Mouse (Mus musculus) left cerebral cortex, postnatal 25 days (tissue): ENCODE measurements around the gene Pacs2. TPM values are rescaled to one million over a fixed set of nuclear protein-coding genes. Genes with fewer than 3 reads are reported as not detected.

ENCODE experiments used
- DNase-seq, 2 experiments: peaks; one replicate each; pipeline ENCODE4 v3.0.0; 2022; ENCODE audit warnings: low spot score in 2 of 2, mixed read lengths in 1 of 2
- intact Hi-C: fragments of 180-260 bp; cut with DNase I; formaldehyde crosslinking; loops from one replicate; pipeline ENCODE4 v1.15.1; 2025
- total RNA-seq, 2 experiments: library from RNA; stranded (reverse); gene quantifications; 2 replicates each; pipeline ENCODE4 v1.2.3; 2021

Gene Pacs2
- total RNA-seq, 2 experiments from 2014 or later: 63.3 to 79.9 TPM

DNA sequence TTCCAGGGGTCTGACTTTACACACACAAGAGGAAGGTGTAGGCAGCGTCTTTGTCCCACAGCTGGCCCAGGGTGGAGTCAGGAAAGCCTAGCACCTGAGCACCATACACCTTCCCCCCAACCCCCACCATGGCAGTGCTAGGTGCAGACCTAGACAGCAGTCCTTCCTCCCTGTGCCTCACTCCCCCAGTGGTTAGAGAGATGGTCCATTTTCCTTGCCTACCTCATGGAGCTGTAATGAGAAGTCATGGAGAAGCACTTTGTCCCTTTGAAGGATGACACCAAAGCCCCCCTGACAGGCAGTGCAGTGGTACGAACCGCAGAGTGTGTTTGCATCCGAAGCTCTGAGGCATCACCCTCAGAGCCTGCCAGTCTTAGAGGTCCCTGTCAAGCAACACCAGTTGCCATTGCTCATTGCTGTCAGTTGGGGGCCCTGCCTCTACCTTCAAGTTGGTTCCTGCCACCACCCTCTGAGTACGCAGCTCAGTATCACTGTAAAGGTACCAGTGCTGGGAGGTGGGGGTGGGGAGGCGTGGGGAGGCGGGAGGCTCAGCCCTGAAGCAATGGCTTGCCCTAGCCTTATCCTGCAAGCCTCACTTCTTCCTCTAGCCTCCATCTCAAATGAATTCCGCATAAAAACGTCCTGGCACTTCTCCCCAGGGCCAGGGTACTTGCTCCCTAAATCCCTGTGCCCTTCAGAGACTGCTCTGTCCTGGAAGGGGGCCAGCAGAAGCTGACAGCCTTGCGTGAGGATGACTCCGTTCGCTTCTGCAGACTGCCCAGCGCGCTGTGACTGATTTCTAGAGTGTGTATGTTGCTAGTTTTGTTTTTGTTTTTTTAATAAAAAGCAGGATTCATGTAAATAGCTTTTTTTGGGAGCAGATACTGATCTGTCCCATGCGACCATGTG, 59.4 kb downstream of the Pacs2 start:
- DNase-seq: peak in 1 of 2 experiments; percentile 16
- intact Hi-C loops: loop anchor here (2.0 kb wide), 2 partner anchors 25 to 69 kb away; partner anchors contain the start of gene Mta1

GRCm38 (mm10) chr12:113074329-113075062, 60.2 kb downstream of the Pacs2 start, which contains the start of gene Tex22:
Gene Tex22 (plus strand): TSS chr12:113074502.
- intact Hi-C loops: loop anchor here (2.0 kb wide), 2 partner anchors 24 to 70 kb away; partner anchors contain the start of gene Mta1

GRCm38 (mm10) chr12:113075063-113075454, 60.8 kb downstream of the Pacs2 start:
- intact Hi-C loops: loop anchor here (2.0 kb wide), 2 partner anchors 24 to 70 kb away; partner anchors contain the start of gene Mta1
- DNase-seq: peak; percentile 79 to 88

More at GRCm38 (mm10) chr12:113074329-113075062, 60.2 kb downstream of the Pacs2 start, which contains the start of gene Tex22:
- DNase-seq: peak; percentile 88 to 94

DNA sequence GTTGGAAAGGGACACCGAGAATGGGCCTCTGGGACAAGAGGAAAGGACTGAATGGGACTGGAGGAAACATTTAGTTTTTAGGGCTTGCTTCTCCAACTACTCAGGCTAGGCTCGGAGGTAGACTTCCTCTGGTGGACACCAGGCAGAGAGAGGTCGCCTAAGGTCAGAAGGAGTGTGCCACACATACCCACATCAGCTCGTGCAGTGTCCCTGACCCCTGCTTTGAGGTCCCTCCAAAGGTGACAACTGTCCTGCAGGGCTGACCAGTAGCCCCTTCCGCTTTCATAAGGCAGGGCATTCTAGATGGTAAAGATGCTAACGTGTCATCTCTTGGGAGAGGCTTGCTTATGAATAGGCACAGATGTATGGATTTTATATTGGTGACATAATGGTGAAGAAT, 61.2 kb downstream of the Pacs2 start:
- no peak for DNase-seq
- intact Hi-C loops: loop anchor here (2.0 kb wide), 2 partner anchors 23 to 71 kb away; partner anchors contain the start of gene Mta1

DNA sequence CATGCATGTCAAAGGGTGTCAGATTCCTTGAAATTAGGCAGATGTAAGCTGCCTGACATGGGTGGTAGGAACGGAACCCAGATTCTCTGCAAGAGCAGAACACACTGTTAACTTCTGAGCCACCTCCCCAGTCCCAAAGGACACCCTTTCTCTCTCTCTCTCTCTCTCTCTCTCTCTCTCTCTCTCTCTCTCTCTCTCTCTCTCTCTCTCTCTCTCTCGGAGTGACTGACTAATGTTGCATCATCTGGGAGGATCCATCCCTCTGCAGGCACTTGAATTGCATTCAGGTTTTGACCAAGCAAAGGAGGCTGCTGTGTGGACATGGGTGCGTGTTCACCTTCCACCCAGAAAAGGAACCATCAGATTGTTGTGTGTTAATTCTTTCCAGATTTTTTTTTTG, 73.0 kb downstream of the Pacs2 start:
- no peak for DNase-seq
- intact Hi-C loops: no loop called here

GRCm38 (mm10) chr12:113088026-113088425, 73.7 kb downstream of the Pacs2 start:
- intact Hi-C loops: no loop called here
- DNase-seq: no peak

DNA sequence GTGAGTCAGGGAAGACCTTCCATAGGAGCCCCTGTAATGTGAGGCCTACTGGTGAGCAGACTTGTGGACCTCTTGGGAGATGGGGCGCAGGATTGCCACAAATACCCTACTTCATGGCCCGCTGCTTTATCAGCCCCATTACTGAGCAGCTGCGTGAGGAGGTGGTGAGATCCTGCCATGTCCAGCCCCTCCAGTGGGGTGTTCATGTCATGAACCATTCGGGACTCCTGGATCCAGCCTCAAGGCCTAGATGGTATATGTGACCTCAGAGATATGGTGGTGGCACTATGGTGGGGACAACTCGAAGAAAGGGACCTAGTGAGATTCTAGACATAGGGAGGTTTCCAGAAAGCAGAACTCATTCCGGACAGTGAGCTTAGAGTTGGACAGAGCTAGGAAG, 74.8 kb downstream of the Pacs2 start:
- no peak for DNase-seq
- intact Hi-C loops: no loop called here

DNA sequence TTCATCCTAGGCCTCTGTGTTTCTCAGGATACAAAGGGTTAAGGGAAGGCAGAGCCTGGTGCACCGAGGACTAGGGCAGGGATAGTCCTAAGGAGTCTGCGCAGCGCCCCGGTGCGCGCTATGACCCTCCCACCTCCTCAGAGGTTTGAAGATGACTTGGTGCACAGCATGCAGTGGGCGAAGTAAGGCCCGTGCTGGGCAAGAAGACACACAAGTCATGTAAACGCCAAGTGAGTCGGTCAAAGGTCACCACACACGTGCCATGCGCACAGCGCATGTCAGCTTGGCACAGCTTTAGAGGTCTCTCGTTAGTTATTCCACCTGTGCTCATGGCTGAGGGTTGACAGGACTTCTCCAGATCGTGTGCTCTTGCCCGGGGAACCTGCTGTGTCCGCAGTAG, 75.7 kb downstream of the Pacs2 start:
- no peak for DNase-seq
- intact Hi-C loops: no loop called here

DNA sequence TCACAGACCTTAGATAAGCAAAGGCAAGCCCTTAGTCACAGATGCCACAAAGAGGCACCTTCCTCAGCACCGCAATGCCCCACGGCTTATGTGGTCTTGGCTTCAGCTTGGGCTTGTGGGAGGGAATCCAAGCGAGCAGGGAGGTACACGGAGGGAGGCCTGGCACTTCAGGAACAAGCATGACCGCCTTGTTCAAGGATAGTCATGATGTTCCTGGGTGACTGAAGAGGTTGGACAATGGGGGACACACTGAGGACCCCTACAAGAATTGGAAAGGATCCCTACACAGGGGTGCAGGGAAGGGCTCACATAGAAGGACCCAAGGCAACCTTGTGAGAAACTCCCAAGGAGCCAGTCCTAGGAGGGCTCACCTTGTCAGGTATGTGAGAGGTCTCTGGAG, 82.7 kb downstream of the Pacs2 start:
- DNase-seq: no peak

DNA sequence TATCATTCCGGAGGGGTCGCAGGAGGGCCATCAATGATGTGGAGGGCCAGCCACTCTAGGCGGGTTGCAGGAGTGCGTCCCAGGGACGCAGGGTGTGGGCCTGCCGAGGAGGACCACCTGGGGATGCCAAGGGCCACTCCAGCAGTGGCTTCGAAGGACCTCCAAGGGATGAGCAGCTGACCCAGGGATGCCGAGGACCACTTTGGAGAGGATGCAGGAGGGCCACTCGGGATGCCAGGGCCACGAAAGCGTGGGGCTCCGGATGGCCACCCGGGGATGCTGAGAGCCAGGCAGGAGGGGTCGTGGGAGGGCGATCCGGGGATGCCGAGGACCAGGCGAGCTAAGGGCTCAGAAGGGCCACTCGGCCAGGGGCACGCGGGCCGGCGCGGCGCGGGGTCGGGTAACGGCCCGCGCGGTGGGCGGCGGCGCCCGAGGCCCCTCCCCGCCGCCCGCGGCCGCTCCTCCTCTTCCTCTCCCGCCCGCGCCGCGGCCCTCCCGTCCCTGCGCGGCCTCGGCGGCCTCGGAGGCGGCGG, 83.5 kb downstream of the Pacs2 start, which contains the start of gene Mta1:
TSS of gene Mta1 (plus strand) at position 530 of the 533 bp plus-strand sequence.
- peak in 1 of 2 experiments; percentile 51 for DNase-seq
- intact Hi-C loops: loop anchor here (2.0 to 5.0 kb wide), 2 partner anchors 23 to 96 kb away; partner anchors contain the start of genes Brf1 and Tex22

More for the DNA sequence above, 82.7 kb downstream of the Pacs2 start:
- intact Hi-C loops: loop anchor here (5.0 kb wide), 1 partner anchor 95 kb away; the partner anchor contains the start of gene Brf1

GRCm38 (mm10) chr12:113098530-113099151, 84.3 kb downstream of the Pacs2 start:
- intact Hi-C loops: loop anchor here (2.0 to 5.0 kb wide), 2 partner anchors 24 to 96 kb away; partner anchors contain the start of genes Brf1 and Tex22
- no peak for DNase-seq

DNA sequence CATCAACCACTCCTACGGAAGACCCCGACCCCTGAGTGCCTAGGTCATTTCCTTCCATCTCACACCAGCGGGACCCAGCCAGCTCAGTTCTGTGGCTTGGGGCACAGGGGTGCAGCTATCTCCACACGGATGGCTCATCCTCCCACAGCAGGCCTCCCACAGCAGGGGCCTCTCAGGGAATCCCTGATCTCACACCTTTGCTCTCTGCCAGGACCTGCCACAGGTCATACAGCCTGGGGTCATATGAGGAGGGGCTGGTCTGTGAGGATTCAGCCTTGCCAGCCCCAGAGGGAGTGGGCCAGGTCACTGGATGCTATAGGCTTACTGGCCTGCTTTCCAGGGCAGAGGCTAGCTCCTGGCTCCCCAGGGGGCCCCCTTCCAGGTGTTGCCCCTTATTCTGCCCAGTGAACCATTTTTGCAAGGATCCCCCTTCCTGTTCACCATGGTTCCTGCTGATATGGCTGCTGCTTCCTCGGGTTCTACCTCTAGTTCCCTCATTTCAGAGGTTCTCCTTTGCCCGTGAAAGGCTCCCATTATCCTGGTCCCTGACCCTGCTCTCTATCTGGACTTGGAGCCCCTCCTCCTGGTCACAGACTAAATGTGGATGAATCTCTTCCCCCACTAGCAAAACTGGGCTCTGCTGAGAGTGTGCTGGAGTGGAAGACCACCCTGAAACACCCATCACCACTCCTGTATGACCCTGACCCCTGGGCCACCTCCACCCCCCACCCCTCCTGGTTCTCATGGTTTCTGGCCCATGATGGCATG, 85.3 kb downstream of the Pacs2 start:
- intact Hi-C loops: loop anchor here (2.0 to 5.0 kb wide), 3 partner anchors 25 to 97 kb away; partner anchors contain the start of genes Brf1 and Tex22
- DNase-seq: no peak

GRCm38 (mm10) chr12:113100448-113101076, 86.3 kb downstream of the Pacs2 start:
- DNase-seq: no peak
- intact Hi-C loops: loop anchor here (5.0 kb wide), 1 partner anchor 83 kb away; no protein-coding TSS in a partner anchor

GRCm38 (mm10) chr12:113101251-113101960, 87.1 kb downstream of the Pacs2 start:
- intact Hi-C loops: loop anchor here (5.0 kb wide), 1 partner anchor 84 kb away; no protein-coding TSS in a partner anchor
- DNase-seq: no peak

GRCm38 (mm10) chr12:113102461-113102860, 88.2 kb downstream of the Pacs2 start:
- DNase-seq: peak; percentile 49 to 61
- intact Hi-C loops: loop anchor here (5.0 kb wide), 1 partner anchor 85 kb away; no protein-coding TSS in a partner anchor

GRCm38 (mm10) chr12:113103846-113104451, 89.6 kb downstream of the Pacs2 start:
- DNase-seq: no peak
- intact Hi-C loops: loop anchor here (5.0 kb wide), 1 partner anchor 87 kb away; no protein-coding TSS in a partner anchor
